ENCODE assay signal across 15 mouse cellular contexts in genomic region chr14:31327681-31328080, GRCm38 (mm10). TPM values are rescaled to one million over a fixed set of nuclear protein-coding genes. Genes with fewer than 3 reads are reported as not detected.
DNase-seq lines count a peak whose midpoint lies in the region; ATAC-seq and TF ChIP-seq lines count a peak whose summit lies in the region.
"Had no signal": no experiment of that assay in that cellular context is flagged by ENCODE, and none has a peak within 500 bp of the region (broad histone marks: within the 10 kb centered on the region; RNA-seq: fewer than 3 reads in every experiment).

No protein-coding gene starts in this region.

- TF ChIP-seq CTCF in lung, embryonic 14.5 days (IDR thresholded peaks at IDR 0.05; ENCODE audit: low read depth): peak; percentile 26

- no peak overlapping the region for H3K4me3 ChIP-seq in heart, embryonic 10.5 days
- no peak overlapping the region for H3K4me3 ChIP-seq in lung, embryonic 14.5 days (ENCODE audit: low read depth, low read length)
- H3K4me3 ChIP-seq: embryonic facial prominence, embryonic 10.5 days had no signal

- H3K4me2 ChIP-seq in lung, embryonic 14.5 days: no peak overlapping the region

- H3K4me1 ChIP-seq in heart, embryonic 10.5 days: peaks cover 11% of the 10 kb centered on the region
- no peaks in the 10 kb centered on the region for H3K4me1 ChIP-seq in lung, embryonic 14.5 days (ENCODE audit: insufficient read depth)

- peaks cover 20% of the 10 kb centered on the region; the same call in 1 of the 2 replicates for H3K27me3 ChIP-seq in heart, embryonic 10.5 days (ENCODE audit: insufficient read depth, poor library complexity, severe bottlenecking)
- H3K27me3 ChIP-seq in lung, embryonic 14.5 days (ENCODE audit: insufficient read depth, low read length): 0 out of 2 replicates have a peak, but pooled peaks cover 3% of the 10 kb centered on the region
- H3K27me3 ChIP-seq in splenic B cell, adult 2 months (ENCODE audit: control insufficient read depth, insufficient read depth, low read length, poor library complexity, severe bottlenecking): no peaks in the 10 kb centered on the region

- peak; percentile 63 for DNase-seq in heart, embryonic 10.5 days (ENCODE audit: low spot score)
- no peak for DNase-seq in heart, adult 9 months (ENCODE audit: low spot score in 2 of 2)
- no peak for DNase-seq in lung, embryonic 14.5 days
- no peak for DNase-seq in lung, postnatal 4 days
- peak; percentile 35 for DNase-seq in brain, adult 2 months (ENCODE audit: low read depth, low spot score)
- DNase-seq in splenic B cell, adult 2 months (ENCODE audit: low read depth, low spot score): peak; percentile 56
- no peak for DNase-seq in thymus, postnatal 10 days (ENCODE audit: low spot score in 2 of 2)
- DNase-seq: cerebellum, postnatal 10 days; heart, postnatal 4 days; right cerebral cortex, adult 18-20 months; thymus, adult 18-20 months had no signal

- ATAC-seq in lung, embryonic 14.5 days (ENCODE audit: insufficient read depth): no peak
- ATAC-seq in monocyte, adult 5-6 weeks (replicated peaks; ENCODE audit: insufficient number of reproducible peaks, low FRiP score, low TSS enrichment, poor library complexity, severe bottlenecking): no peak
- ATAC-seq: inflammation-experienced regulatory T-cells, adult 6 months had no signal

- H3K27ac ChIP-seq in heart, embryonic 10.5 days: no peak overlapping the region
- no peak overlapping the region for H3K27ac ChIP-seq in lung, embryonic 14.5 days (ENCODE audit: low read depth)
- H3K27ac ChIP-seq: embryonic facial prominence, embryonic 10.5 days; macrophage had no signal

- no peaks in the 10 kb centered on the region for H3K9me3 ChIP-seq in heart, embryonic 10.5 days
- H3K9me3 ChIP-seq in lung, embryonic 14.5 days (ENCODE audit: low read depth, low read length): no peaks in the 10 kb centered on the region
- H3K9me3 ChIP-seq: embryonic facial prominence, embryonic 10.5 days had no signal

- WGBS in heart, embryonic 10.5 days: 59% methylated on average over 4 of the region's 4 CpGs
- 64% methylated on average over 4 of the region's 4 CpGs for WGBS in lung, embryonic 14.5 days

- H3K9ac ChIP-seq in lung, embryonic 14.5 days: no peak overlapping the region

- H3K36me3 ChIP-seq in heart, embryonic 10.5 days: no peaks in the 10 kb centered on the region
- H3K36me3 ChIP-seq in lung, embryonic 14.5 days (ENCODE audit: insufficient read depth): no peaks in the 10 kb centered on the region
- no peaks in the 10 kb centered on the region for H3K36me3 ChIP-seq in splenic B cell, adult 2 months (ENCODE audit: control insufficient read depth, insufficient read depth, low read length, poor library complexity, severe bottlenecking)
- H3K36me3 ChIP-seq: embryonic facial prominence, embryonic 10.5 days had no signal

RNA-seq across cellular contexts. Expression of gene Dnah1, which starts 4.0 kb away (rescaled TPM):
- 1.6 and 2.8 TPM in 2 replicates for polyA plus RNA-seq in heart, embryonic 10.5 days (2016; fragmentation: Nextera tagmentation; extraction: Ambion mirVana)
- 4.1 and 4.6 TPM in 2 replicates for polyA plus RNA-seq in lung, embryonic 14.5 days (2014; fragmentation: Nextera tagmentation; extraction: Ambion mirVana)
- under 0.01 TPM in 1 of 3 replicates, not detected in the others for total RNA-seq in monocyte, adult 5-6 weeks (2017)
- polyA plus RNA-seq: inflammation-experienced regulatory T-cells, adult 6 months; macrophage had no signal

RNA-seq across cellular contexts. Expression of gene Capn7, which starts 8.8 kb away (rescaled TPM):
- polyA plus RNA-seq in heart, embryonic 10.5 days (2016; fragmentation: Nextera tagmentation; extraction: Ambion mirVana): 37.1 and 40.8 TPM in 2 replicates
- polyA plus RNA-seq in lung, embryonic 14.5 days (2014; fragmentation: Nextera tagmentation; extraction: Ambion mirVana): 37.4 and 38.3 TPM in 2 replicates
- 67.9 to 73.5 TPM (median 73.1 TPM) in 3 replicates for total RNA-seq in monocyte, adult 5-6 weeks (2017)

Comparison
In these comparisons a context has a peak if more than half of its experiments do, and no peak if none do; other contexts are left out.
1. DNase-seq: peak in heart, embryonic 10.5 days (single experiment), brain, adult 2 months (single experiment) and splenic B cell, adult 2 months (single experiment); none in heart, adult 9 months (0 of 2), lung, embryonic 14.5 days (single experiment), lung, postnatal 4 days (0 of 2) and thymus, postnatal 10 days (0 of 2).